Mouse (Mus musculus): ENCODE measurements around the gene Lactb.

Gene Lactb

GRCm38 (mm10) chr9:66975239-66975645, at the start of gene Lactb:
Lactb (minus strand) TSS chr9:66975484.
- peak; percentile 98 for DNase-seq

GRCm38 (mm10) chr9:67023371-67023770, 48.1 kb upstream of the Lactb start:
- DNase-seq: no peak

GRCm38 (mm10) chr9:67020063-67020462, 44.8 kb upstream of the Lactb start:
- peak; percentile 71 for DNase-seq

- peak; percentile 55 for DNase-seq
Measured at GRCm38 (mm10) chr9:67013501-67013900, 38.2 kb upstream of the Lactb start.

- no peak for DNase-seq
Measured at GRCm38 (mm10) chr9:67012470-67012869, 37.2 kb upstream of the Lactb start.

- DNase-seq: no peak
Measured at GRCm38 (mm10) chr9:67011483-67011882, 36.2 kb upstream of the Lactb start.

- no peak for DNase-seq
Measured at GRCm38 (mm10) chr9:67008781-67009180, 33.5 kb upstream of the Lactb start.

- DNase-seq: no peak
Measured at GRCm38 (mm10) chr9:67006376-67006775, 31.1 kb upstream of the Lactb start.

GRCm38 (mm10) chr9:67005161-67005742, 30.0 kb upstream of the Lactb start:
- peak; percentile 28 for DNase-seq

GRCm38 (mm10) chr9:67003656-67004055, 28.4 kb upstream of the Lactb start:
- no peak for DNase-seq

GRCm38 (mm10) chr9:67003156-67003555, 27.9 kb upstream of the Lactb start:
- no peak for DNase-seq

GRCm38 (mm10) chr9:67001506-67001905, 26.2 kb upstream of the Lactb start:
- DNase-seq: no peak

GRCm38 (mm10) chr9:67001050-67001449, 25.8 kb upstream of the Lactb start:
- peak; percentile 92 for DNase-seq

GRCm38 (mm10) chr9:66999698-67000097, 24.4 kb upstream of the Lactb start:
- DNase-seq: no peak

GRCm38 (mm10) chr9:66991750-66992410, 16.6 kb upstream of the Lactb start:
- DNase-seq: no peak

GRCm38 (mm10) chr9:66991021-66991749, 15.9 kb upstream of the Lactb start:
- peak; percentile 32 for DNase-seq

GRCm38 (mm10) chr9:66990046-66990445, 14.8 kb upstream of the Lactb start:
- no peak for DNase-seq

- no peak for DNase-seq
Measured at GRCm38 (mm10) chr9:66989581-66989980, 14.3 kb upstream of the Lactb start.

GRCm38 (mm10) chr9:66988888-66989414, 13.7 kb upstream of the Lactb start:
- DNase-seq: peak; percentile 32

- DNase-seq: peak; percentile 67
Measured at GRCm38 (mm10) chr9:66988198-66988887, 13.1 kb upstream of the Lactb start.

GRCm38 (mm10) chr9:66985377-66985776, 10.1 kb upstream of the Lactb start:
- no peak for DNase-seq

GRCm38 (mm10) chr9:66982085-66982484, 6.8 kb upstream of the Lactb start:
- no peak for DNase-seq

- DNase-seq: peak; percentile 86
Measured at GRCm38 (mm10) chr9:66980458-66980857, 5.2 kb upstream of the Lactb start.
